Mouse (Mus musculus) liver, postnatal 0 days (tissue): ENCODE data around the gene Bub1. TPM values are rescaled to one million over a fixed set of nuclear protein-coding genes. Genes with fewer than 3 reads are reported as not detected.
A peak's percentile ranks its signal among the peaks of the same experiment; 100 is the strongest.

Experiments
- ATAC-seq: fragments of 200-750 bp; cut with Nextera tagmentation; 2 replicates; pipeline ENCODE4 v1.8.0; 2017; ENCODE audit warnings: mild to moderate bottlenecking, moderate library complexity
- DNase-seq: peaks from one replicate; pipeline ENCODE4 v3.0.0-alpha.2; 2016
- H3K27ac ChIP-seq: fragments of 300-500 bp; sonication (generic); 2 replicates; pipeline ENCODE4 v1.5.1; 2014; ENCODE audit warnings: antibody characterized with exemption, moderate library complexity, mild to moderate bottlenecking, low read depth
- H3K27me3 ChIP-seq: fragments of 300-500 bp; sonication (generic); 2 replicates; pipeline ENCODE4 v1.6.1; 2014; ENCODE audit warnings: low read length, control low read depth, mixed read lengths; ENCODE audit not compliant: insufficient read depth
- H3K36me3 ChIP-seq: fragments of 300-500 bp; sonication (generic); replicated peaks from 2 replicates; pipeline ENCODE4 v1.6.1; 2014; ENCODE audit warnings: mild to moderate bottlenecking, control low read depth, low read length, moderate library complexity, mixed read lengths; ENCODE audit not compliant: insufficient read depth
- H3K4me1 ChIP-seq: fragments of 300-500 bp; sonication (generic); 2 replicates; pipeline ENCODE4 v1.6.1; 2014; ENCODE audit warnings: antibody characterized with exemption, mild to moderate bottlenecking, control low read depth; ENCODE audit not compliant: insufficient read depth
- H3K4me2 ChIP-seq: fragments of 300-500 bp; sonication (generic); 2 replicates; pipeline ENCODE4 v1.6.1; 2014; ENCODE audit warnings: low read depth, mild to moderate bottlenecking, low read length, moderate library complexity, mixed read lengths
- H3K4me3 ChIP-seq: fragments of 300-500 bp; sonication (generic); 2 replicates; pipeline ENCODE4 v1.5.1; 2014; ENCODE audit warnings: low read depth, low read length
- H3K9ac ChIP-seq: fragments of 300-500 bp; sonication (generic); replicated peaks from 2 replicates; pipeline ENCODE4 v1.6.1; 2014; ENCODE audit warnings: mild to moderate bottlenecking, moderate library complexity
- H3K9me3 ChIP-seq: fragments of 300-500 bp; sonication (generic); 2 replicates; pipeline ENCODE4 v1.6.1; 2016; ENCODE audit warnings: mild to moderate bottlenecking, control low read depth, low read length, mixed read lengths
- CTCF ChIP-seq: sonication (generic); IDR thresholded peaks from 2 replicates; pipeline ENCODE4 v1.5.1; 2016; ENCODE audit warnings: antibody characterized with exemption, low read depth
- EP300 ChIP-seq: IDR thresholded peaks from 2 replicates; pipeline ENCODE4 v1.6.1; 2016; ENCODE audit warnings: antibody characterized with exemption, low read depth, mild to moderate bottlenecking
- WGBS: fragments of 180-500 bp; shearing (Covaris S2); extraction: QIAGEN DNeasy Blood & Tissue Kit; methylation state at CpG from one replicate; pipeline ENCODE4 v1.1.7; 2014; ENCODE audit not compliant: insufficient replicate concordance; 5-methylcytosine and 5-hydroxymethylcytosine counted together
- polyA plus RNA-seq: library from polyadenylated mRNA; unstranded; fragments of >200 nt; fragmentation: Nextera tagmentation; extraction: Ambion mirVana; gene quantifications from 2 replicates; pipeline ENCODE4 v1.2.1, GENCODE M21; 2015

The Bub1 gene
- polyA plus RNA-seq, 1 experiment from 2014 or later = 9.5 TPM

GRCm38 (mm10) chr2:127760014-127760413 is 71.7 kb downstream of the Bub1 start:
- Histone ChIP-seq H3K9ac (no peak overlapping the region), H3K36me3 (no peaks in the 10 kb centered on the region), H3K4me3 (no peak overlapping the region), H3K27me3 (no peaks in the 10 kb centered on the region), H3K9me3 (no peaks in the 10 kb centered on the region), H3K27ac (no peak overlapping the region), H3K4me1 (peaks cover 14% of the 10 kb centered on the region), H3K4me2 (no peak overlapping the region)
- peak; percentile 55; the same call in 1 of the 2 replicates for ATAC-seq
- 76% methylated on average over 6 of the region's 6 CpGs for WGBS
- no peak for DNase-seq
- TF ChIP-seq CTCF (no peak), EP300 (no peak)

- Histone ChIP-seq H3K36me3 (no peaks in the 10 kb centered on the region), H3K27me3 (no peaks in the 10 kb centered on the region), H3K27ac (no peak overlapping the region), H3K4me2 (no peak overlapping the region), H3K9ac (no peak overlapping the region), H3K9me3 (no peaks in the 10 kb centered on the region), H3K4me1 (peaks cover 14% of the 10 kb centered on the region), H3K4me3 (no peak overlapping the region)
- 55% methylated on average over 5 of the region's 5 CpGs for WGBS
- TF ChIP-seq CTCF = no peak
- no peak for TF ChIP-seq EP300
- ATAC-seq (no peak), DNase-seq (no peak)
Measured at GRCm38 (mm10) chr2:127759157-127759880, 72.3 kb downstream of the Bub1 start.

GRCm38 (mm10) chr2:127757171-127757570 is 74.5 kb downstream of the Bub1 start:
- no peak overlapping the region for H3K9ac ChIP-seq
- DNase-seq = no peak
- no peak for ATAC-seq
- no peak overlapping the region for H3K4me2 ChIP-seq
- H3K27ac ChIP-seq = no peak overlapping the region
- no peaks in the 10 kb centered on the region for H3K9me3 ChIP-seq
- 48% methylated on average over 8 of the region's 8 CpGs for WGBS
- H3K4me1 ChIP-seq = peaks cover 14% of the 10 kb centered on the region
- H3K4me3 ChIP-seq = no peak overlapping the region
- H3K27me3 ChIP-seq = no peaks in the 10 kb centered on the region
- TF ChIP-seq EP300 (no peak), CTCF (no peak)
- H3K36me3 ChIP-seq = no peaks in the 10 kb centered on the region

- ATAC-seq (no peak), DNase-seq (no peak)
- TF ChIP-seq CTCF (no peak), EP300 (no peak)
- Histone ChIP-seq H3K27me3 (no peaks in the 10 kb centered on the region), H3K36me3 (no peaks in the 10 kb centered on the region), H3K4me2 (no peak overlapping the region), H3K27ac (no peak overlapping the region), H3K9ac (no peak overlapping the region), H3K9me3 (no peaks in the 10 kb centered on the region), H3K4me1 (no peaks in the 10 kb centered on the region), H3K4me3 (no peak overlapping the region)
- WGBS = 78% methylated on average over 4 of the region's 4 CpGs
Measured at GRCm38 (mm10) chr2:127754113-127754512, 77.6 kb downstream of the Bub1 start.

- Histone ChIP-seq H3K9ac (no peak overlapping the region), H3K27ac (no peak overlapping the region), H3K27me3 (no peaks in the 10 kb centered on the region), H3K9me3 (no peaks in the 10 kb centered on the region), H3K4me1 (no peaks in the 10 kb centered on the region), H3K36me3 (no peaks in the 10 kb centered on the region), H3K4me2 (no peak overlapping the region), H3K4me3 (no peak overlapping the region)
- no peak for TF ChIP-seq CTCF
- TF ChIP-seq EP300 = no peak
- DNase-seq (no peak), ATAC-seq (no peak)
- 73% methylated on average over 11 of the region's 11 CpGs for WGBS
Measured at GRCm38 (mm10) chr2:127751849-127752610, 79.6 kb downstream of the Bub1 start.

Other genes with a start within 250 kb of the Bub1 start
- gene Zfp661, start 244.8 kb downstream of the Bub1 start, polyA plus RNA-seq = 1.2 and 1.7 TPM in 2 replicates
- gene Mrps5, start 244.6 kb downstream of the Bub1 start, polyA plus RNA-seq = 76.3 and 81.5 TPM in 2 replicates
- gene Mal, start 175.2 kb downstream of the Bub1 start, polyA plus RNA-seq = 0.23 and 0.24 TPM in 2 replicates
- 0.05 and 0.08 TPM in 2 replicates for gene Mall, start 101.9 kb downstream of the Bub1 start, polyA plus RNA-seq
- 3.9 and 4.4 TPM in 2 replicates for gene Nphp1, start 43.0 kb downstream of the Bub1 start, polyA plus RNA-seq
- gene Mtln, start 39.4 kb downstream of the Bub1 start, polyA plus RNA-seq = 22.8 and 25.7 TPM in 2 replicates
- 0.05 and 0.07 TPM in 2 replicates for gene Acoxl, start 7.0 kb upstream of the Bub1 start, polyA plus RNA-seq